Mouse (Mus musculus): Measurements from ENCODE around the gene Tbc1d5. TPM values are rescaled to one million over a fixed set of nuclear protein-coding genes. Genes with fewer than 3 reads are reported as not detected.
A peak's percentile ranks its signal among the peaks of the same experiment; 100 is the strongest.
"Not testable (repeated sequence)": the region's sequence is repeated elsewhere in the genome, so short reads cannot be mapped to it uniquely, and the experiment has no call there.

Gene Tbc1d5
- polyA plus RNA-seq, 1 experiment from 2014 or later = 11.3 TPM

DNA sequence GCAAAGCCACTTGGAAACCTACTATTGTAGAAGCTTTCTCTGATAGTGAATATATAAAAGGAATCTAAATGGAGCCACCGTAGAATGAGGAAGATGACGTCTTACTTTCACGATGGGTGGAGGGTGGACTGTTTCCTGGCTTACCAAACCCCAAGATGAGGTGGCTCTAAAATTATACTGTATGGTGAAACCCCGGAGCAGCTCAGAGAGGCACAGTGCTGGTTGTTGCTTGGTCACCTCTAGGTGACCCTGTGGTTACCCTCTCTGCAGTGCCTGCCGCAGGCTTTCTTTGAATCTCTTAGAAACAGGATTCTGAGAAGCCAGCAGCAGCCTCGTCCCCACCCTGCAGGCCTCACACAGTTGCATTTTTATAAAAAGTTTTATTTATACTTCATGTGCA, 449.6 kb downstream of the Tbc1d5 start:
- WGBS = 55% methylated on average over 6 of the region's 6 CpGs
- no peaks in the 10 kb centered on the region for H3K27me3 ChIP-seq (replicated peaks; ENCODE audit: control insufficient read depth, insufficient read depth, low read length)
- no peak overlapping the region for H3K9ac ChIP-seq (ENCODE audit: low read depth, low read length)
- no peak overlapping the region for H3K27ac ChIP-seq (ENCODE audit: low read depth, low read length)
- no peaks in the 10 kb centered on the region; the same call in 1 of the 2 replicates for H3K4me1 ChIP-seq (replicated peaks; ENCODE audit: control insufficient read depth, insufficient read depth, low read length)
- ATAC-seq (replicated peaks; ENCODE audit: low FRiP score) = no peak
- H3K9me3 ChIP-seq (ENCODE audit: control insufficient read depth, low read length) = no peaks in the 10 kb centered on the region
- no peaks in the 10 kb centered on the region for H3K36me3 ChIP-seq (ENCODE audit: control insufficient read depth, insufficient read depth, low read length)
- no peak overlapping the region for H3K4me2 ChIP-seq
- no peak overlapping the region for H3K4me3 ChIP-seq (ENCODE audit: low read depth, low read length)
- DNase-seq (ENCODE audit: low spot score) = no peak

- DNase-seq (ENCODE audit: low spot score) (no peak), ATAC-seq (replicated peaks; ENCODE audit: low FRiP score) (peak; percentile 39; the same call in 1 of the 2 replicates)
- H3K36me3 ChIP-seq (ENCODE audit: control insufficient read depth, insufficient read depth, low read length) = no peaks in the 10 kb centered on the region
- no peaks in the 10 kb centered on the region; the same call in 1 of the 2 replicates for H3K4me1 ChIP-seq (replicated peaks; ENCODE audit: control insufficient read depth, insufficient read depth, low read length)
- H3K9ac ChIP-seq (ENCODE audit: low read depth, low read length) = no peak overlapping the region
- no peak overlapping the region for H3K4me2 ChIP-seq
- no peaks in the 10 kb centered on the region for H3K9me3 ChIP-seq (ENCODE audit: control insufficient read depth, low read length)
- no peaks in the 10 kb centered on the region for H3K27me3 ChIP-seq (replicated peaks; ENCODE audit: control insufficient read depth, insufficient read depth, low read length)
- no peak overlapping the region for H3K27ac ChIP-seq (ENCODE audit: low read depth, low read length)
- 76% methylated on average over 2 of the region's 2 CpGs for WGBS
- H3K4me3 ChIP-seq (ENCODE audit: low read depth, low read length) = no peak overlapping the region
Observed at GRCm38 (mm10) chr17:50729031-50729430, 450.1 kb downstream of the Tbc1d5 start.

GRCm38 (mm10) chr17:50726265-50726664, 452.9 kb downstream of the Tbc1d5 start:
- DNase-seq (ENCODE audit: low spot score) (no peak), ATAC-seq (replicated peaks; ENCODE audit: low FRiP score) (no peak)
- no peak overlapping the region for H3K4me3 ChIP-seq (ENCODE audit: low read depth, low read length)
- H3K36me3 ChIP-seq (ENCODE audit: control insufficient read depth, insufficient read depth, low read length) = no peaks in the 10 kb centered on the region
- no peaks in the 10 kb centered on the region; the same call in 1 of the 2 replicates for H3K4me1 ChIP-seq (replicated peaks; ENCODE audit: control insufficient read depth, insufficient read depth, low read length)
- WGBS = 82% methylated on average over 2 of the region's 2 CpGs
- H3K27ac ChIP-seq (ENCODE audit: low read depth, low read length) = no peak overlapping the region
- H3K9ac ChIP-seq (ENCODE audit: low read depth, low read length) = no peak overlapping the region
- H3K4me2 ChIP-seq = no peak overlapping the region
- H3K27me3 ChIP-seq (replicated peaks; ENCODE audit: control insufficient read depth, insufficient read depth, low read length) = no peaks in the 10 kb centered on the region
- no peaks in the 10 kb centered on the region for H3K9me3 ChIP-seq (ENCODE audit: control insufficient read depth, low read length)

DNA sequence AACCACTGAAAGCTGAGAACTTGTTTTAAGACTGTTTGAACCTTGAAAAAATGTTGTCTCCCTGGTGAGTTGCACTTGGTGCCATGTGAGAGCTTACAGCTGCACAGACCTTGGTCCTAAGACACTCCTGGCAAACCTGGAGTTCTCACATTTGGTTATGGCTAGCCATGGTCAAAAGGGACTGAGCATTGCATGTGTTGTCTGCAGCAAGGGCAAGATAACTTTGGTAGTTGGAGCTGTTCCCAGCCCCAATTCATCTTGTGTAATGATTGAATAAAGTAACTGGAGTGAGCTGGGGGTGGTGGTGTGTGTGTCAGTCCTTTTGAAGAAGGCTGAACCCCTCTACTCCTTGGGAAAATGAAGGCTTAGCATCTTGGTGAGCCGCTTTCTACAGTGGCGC, 454.8 kb downstream of the Tbc1d5 start:
- H3K27me3 ChIP-seq (replicated peaks; ENCODE audit: control insufficient read depth, insufficient read depth, low read length) = no peaks in the 10 kb centered on the region
- DNase-seq (ENCODE audit: low spot score) (no peak), ATAC-seq (replicated peaks; ENCODE audit: low FRiP score) (no peak)
- H3K36me3 ChIP-seq (ENCODE audit: control insufficient read depth, insufficient read depth, low read length) = no peaks in the 10 kb centered on the region
- no peak overlapping the region for H3K9ac ChIP-seq (ENCODE audit: low read depth, low read length)
- WGBS = 86% methylated on average over 2 of the region's 2 CpGs
- no peaks in the 10 kb centered on the region for H3K9me3 ChIP-seq (ENCODE audit: control insufficient read depth, low read length)
- no peaks in the 10 kb centered on the region; the same call in 1 of the 2 replicates for H3K4me1 ChIP-seq (replicated peaks; ENCODE audit: control insufficient read depth, insufficient read depth, low read length)
- no peak overlapping the region for H3K4me2 ChIP-seq
- no peak overlapping the region for H3K27ac ChIP-seq (ENCODE audit: low read depth, low read length)
- no peak overlapping the region for H3K4me3 ChIP-seq (ENCODE audit: low read depth, low read length)

DNA sequence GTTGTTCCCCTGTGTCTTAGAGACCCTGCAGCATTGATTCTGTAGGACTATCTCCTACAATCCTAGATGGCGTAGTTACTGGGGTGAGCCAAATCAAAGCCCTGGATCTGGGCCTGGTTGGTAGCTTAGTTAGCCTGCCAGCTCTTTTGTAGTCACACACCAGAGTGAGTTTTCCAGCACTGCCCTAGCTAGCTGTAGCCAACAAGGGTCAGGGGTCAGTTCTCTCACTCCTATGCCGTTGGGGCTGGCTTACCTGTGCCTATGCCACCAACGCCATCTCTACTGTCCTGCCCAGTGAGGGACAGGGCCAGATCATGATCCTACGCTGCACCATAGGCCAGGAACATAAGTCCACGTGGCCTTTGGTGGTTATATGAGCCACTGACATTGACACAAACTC, 461.6 kb downstream of the Tbc1d5 start:
- no peak for DNase-seq (ENCODE audit: low spot score)
- no peak overlapping the region for H3K9ac ChIP-seq (ENCODE audit: low read depth, low read length)
- 74% methylated on average over 5 of the region's 5 CpGs for WGBS
- H3K4me2 ChIP-seq = no peak overlapping the region
- no peaks in the 10 kb centered on the region for H3K4me1 ChIP-seq (replicated peaks; ENCODE audit: control insufficient read depth, insufficient read depth, low read length)
- no peak overlapping the region for H3K27ac ChIP-seq (ENCODE audit: low read depth, low read length)
- no peak for ATAC-seq (replicated peaks; ENCODE audit: low FRiP score)
- no peaks in the 10 kb centered on the region for H3K27me3 ChIP-seq (replicated peaks; ENCODE audit: control insufficient read depth, insufficient read depth, low read length)
- no peaks in the 10 kb centered on the region for H3K36me3 ChIP-seq (ENCODE audit: control insufficient read depth, insufficient read depth, low read length)
- no peak overlapping the region for H3K4me3 ChIP-seq (ENCODE audit: low read depth, low read length)
- H3K9me3 ChIP-seq (ENCODE audit: control insufficient read depth, low read length) = no peaks in the 10 kb centered on the region

DNA sequence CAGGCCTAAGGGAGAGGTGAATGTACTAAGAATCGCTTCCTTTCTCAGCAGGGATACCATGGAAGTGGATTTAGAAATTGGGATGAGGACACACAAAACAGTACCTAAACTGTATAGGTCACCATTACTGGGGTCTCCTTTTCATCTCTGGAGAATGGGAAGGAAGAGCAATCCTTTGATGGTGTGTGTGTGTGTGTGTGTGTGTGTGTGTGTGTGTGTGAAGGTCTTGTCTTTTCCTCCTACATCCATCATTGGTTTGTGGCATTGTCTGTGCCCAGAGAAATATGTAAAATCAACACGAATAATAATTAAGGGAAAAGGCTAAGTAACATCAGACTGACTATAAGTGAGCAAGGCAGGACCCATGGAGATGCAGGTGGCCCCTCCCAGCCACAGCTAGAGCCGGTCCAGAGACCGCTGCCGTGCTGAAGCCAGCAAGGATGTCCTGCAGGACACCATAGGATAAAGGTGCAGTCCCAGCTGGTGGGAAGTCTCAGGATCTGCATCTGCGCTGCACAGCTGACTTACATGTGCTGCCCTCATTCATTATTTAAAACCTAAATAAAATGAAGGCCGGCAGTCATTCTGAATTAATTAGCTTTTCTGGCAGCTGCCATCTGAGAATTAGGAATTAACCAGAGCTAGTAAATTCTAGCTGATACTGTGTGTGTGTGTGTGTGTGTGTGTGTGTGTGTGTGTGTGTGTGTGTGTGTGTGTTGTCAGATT, 468.5 kb downstream of the Tbc1d5 start:
- WGBS = 82% methylated on average over 7 of the region's 7 CpGs
- ATAC-seq (replicated peaks; ENCODE audit: low FRiP score) (no peak), DNase-seq (ENCODE audit: low spot score) (no peak)
- H3K36me3 ChIP-seq (ENCODE audit: control insufficient read depth, insufficient read depth, low read length) = no peaks in the 10 kb centered on the region
- H3K27ac ChIP-seq (ENCODE audit: low read depth, low read length) = no peak overlapping the region
- no peaks in the 10 kb centered on the region for H3K9me3 ChIP-seq (ENCODE audit: control insufficient read depth, low read length)
- no peak overlapping the region for H3K4me2 ChIP-seq
- H3K4me3 ChIP-seq (ENCODE audit: low read depth, low read length) = no peak overlapping the region
- H3K9ac ChIP-seq (ENCODE audit: low read depth, low read length) = no peak overlapping the region
- no peaks in the 10 kb centered on the region for H3K27me3 ChIP-seq (replicated peaks; ENCODE audit: control insufficient read depth, insufficient read depth, low read length)
- H3K4me1 ChIP-seq (replicated peaks; ENCODE audit: control insufficient read depth, insufficient read depth, low read length) = no peaks in the 10 kb centered on the region

DNA sequence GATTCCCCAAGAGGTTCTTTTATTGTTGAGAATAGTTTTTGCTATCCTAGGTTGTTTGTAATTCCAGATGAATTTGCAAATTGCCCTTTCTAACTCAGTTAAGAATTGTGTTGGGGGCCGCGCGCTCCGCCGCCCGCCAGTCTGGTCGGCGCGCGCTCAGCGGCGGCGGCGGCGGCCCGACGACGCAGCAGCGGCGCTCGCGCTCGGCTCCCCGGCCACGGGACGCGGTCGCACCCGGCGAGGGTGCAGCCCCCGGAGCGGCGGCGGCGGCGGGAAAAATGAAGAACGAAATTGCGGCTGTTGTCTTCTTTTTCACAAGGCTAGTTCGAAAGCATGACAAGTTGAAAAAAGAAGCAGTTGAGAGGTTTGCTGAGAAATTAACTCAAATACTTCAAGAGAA, 480.7 kb downstream of the Tbc1d5 start:
- not testable (repeated sequence) for ATAC-seq (replicated peaks; ENCODE audit: low FRiP score); H3K27me3 ChIP-seq (replicated peaks; ENCODE audit: control insufficient read depth, insufficient read depth, low read length); H3K36me3 ChIP-seq (ENCODE audit: control insufficient read depth, insufficient read depth, low read length); H3K4me3 ChIP-seq (ENCODE audit: low read depth, low read length); H3K9me3 ChIP-seq (ENCODE audit: control insufficient read depth, low read length); H3K27ac ChIP-seq (ENCODE audit: low read depth, low read length); H3K9ac ChIP-seq (ENCODE audit: low read depth, low read length); DNase-seq (ENCODE audit: low spot score); H3K4me1 ChIP-seq (replicated peaks; ENCODE audit: control insufficient read depth, insufficient read depth, low read length)
- 3% methylated on average over 36 of the region's 39 CpGs for WGBS
- H3K4me2 ChIP-seq = peak overlapping the region; percentile 34

- H3K4me2 ChIP-seq = no peak overlapping the region
- WGBS = 92% methylated on average over 6 of the region's 6 CpGs
- no peak overlapping the region for H3K9ac ChIP-seq (ENCODE audit: low read depth, low read length)
- H3K36me3 ChIP-seq (ENCODE audit: control insufficient read depth, insufficient read depth, low read length) = no peaks in the 10 kb centered on the region
- no peak overlapping the region for H3K27ac ChIP-seq (ENCODE audit: low read depth, low read length)
- DNase-seq (ENCODE audit: low spot score) (no peak), ATAC-seq (replicated peaks; ENCODE audit: low FRiP score) (no peak)
- no peaks in the 10 kb centered on the region for H3K9me3 ChIP-seq (ENCODE audit: control insufficient read depth, low read length)
- no peak overlapping the region for H3K4me3 ChIP-seq (ENCODE audit: low read depth, low read length)
- H3K4me1 ChIP-seq (replicated peaks; ENCODE audit: control insufficient read depth, insufficient read depth, low read length) = no peaks in the 10 kb centered on the region
- no peaks in the 10 kb centered on the region for H3K27me3 ChIP-seq (replicated peaks; ENCODE audit: control insufficient read depth, insufficient read depth, low read length)
Observed at GRCm38 (mm10) chr17:50688135-50688534, 491.0 kb downstream of the Tbc1d5 start.

DNA sequence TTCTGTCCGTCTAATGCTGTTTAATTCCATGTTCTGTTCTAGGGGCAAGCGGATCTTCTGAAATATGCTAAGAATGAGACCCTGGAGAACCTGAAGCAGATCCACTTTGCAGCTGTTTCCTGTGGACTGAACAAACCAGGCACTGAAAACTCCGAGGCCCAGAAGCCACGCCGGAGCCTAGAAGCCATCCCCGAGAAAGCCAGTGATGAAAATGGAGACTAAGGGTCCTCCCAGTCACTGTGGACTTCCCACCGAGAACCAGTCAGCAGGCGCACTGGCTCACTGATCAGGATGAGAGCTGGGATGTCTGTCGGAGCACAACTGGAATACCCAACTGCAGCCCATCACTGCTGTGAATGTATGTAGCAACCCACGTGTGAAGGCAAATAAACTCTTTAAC, 491.5 kb downstream of the Tbc1d5 start:
- no peaks in the 10 kb centered on the region for H3K4me1 ChIP-seq (replicated peaks; ENCODE audit: control insufficient read depth, insufficient read depth, low read length)
- WGBS = 89% methylated on average over 10 of the region's 10 CpGs
- H3K4me2 ChIP-seq = no peak overlapping the region
- no peaks in the 10 kb centered on the region for H3K27me3 ChIP-seq (replicated peaks; ENCODE audit: control insufficient read depth, insufficient read depth, low read length)
- ATAC-seq (replicated peaks; ENCODE audit: low FRiP score) (no peak), DNase-seq (ENCODE audit: low spot score) (no peak)
- H3K4me3 ChIP-seq (ENCODE audit: low read depth, low read length) = no peak overlapping the region
- H3K36me3 ChIP-seq (ENCODE audit: control insufficient read depth, insufficient read depth, low read length) = no peaks in the 10 kb centered on the region
- H3K9ac ChIP-seq (ENCODE audit: low read depth, low read length) = no peak overlapping the region
- H3K9me3 ChIP-seq (ENCODE audit: control insufficient read depth, low read length) = no peaks in the 10 kb centered on the region
- no peak overlapping the region for H3K27ac ChIP-seq (ENCODE audit: low read depth, low read length)

All from liver, embryonic 11.5 days (tissue).